Mouse (Mus musculus) CH12.LX (cell line): ENCODE measurements around the gene Fam122c. TPM values are rescaled to one million over a fixed set of nuclear protein-coding genes. Genes with fewer than 3 reads are reported as not detected.
A peak's percentile ranks its signal among the peaks of the same experiment; 100 is the strongest.

ENCODE experiments used
- DNase-seq: peaks from one replicate; pipeline ENCODE4 v3.0.0-alpha.2; 2013; ENCODE audit errors: extremely low read depth
- H3K27ac ChIP-seq: 2 replicates; pipeline ENCODE4 v1.5.1; 2012; ENCODE audit warnings: low read depth, mild to moderate bottlenecking, control low read depth, moderate library complexity; ENCODE audit not compliant: insufficient read depth
- H3K27me3 ChIP-seq: replicated peaks from 2 replicates; pipeline ENCODE3; 2012; ENCODE audit warnings: inconsistent platforms
- H3K36me3 ChIP-seq, 2 experiments: replicated peaks in 1 of 2; 2 replicates each; pipeline versions ENCODE3 to v1.6.1; 2012; ENCODE audit warnings: inconsistent platforms in 1 of 2, low read length in 1 of 2, mild to moderate bottlenecking in 1 of 2, mixed read lengths in 1 of 2, moderate library complexity in 1 of 2; ENCODE audit not compliant: control insufficient read depth in 1 of 2, insufficient read depth in 1 of 2
- H3K4me1 ChIP-seq, 2 experiments: 2 replicates each; pipeline ENCODE4 v1.6.1; 2012; ENCODE audit warnings: inconsistent platforms in 1 of 2, moderate library complexity in 1 of 2; ENCODE audit not compliant: insufficient read depth in 2 of 2, control insufficient read depth in 1 of 2
- H3K4me2 ChIP-seq: 2 replicates; pipeline ENCODE4 v1.6.1; 2012; ENCODE audit warnings: low read depth, mild to moderate bottlenecking, control low read depth; ENCODE audit not compliant: poor library complexity, insufficient read depth, severe bottlenecking
- H3K4me3 ChIP-seq, 3 experiments: fragments of 150-350 bp in 1 of 3; sonication (generic) in 1 of 3; replicated peaks in 1 of 3; 2 replicates each; pipeline versions ENCODE3 to v1.5.1; 2011 to 2012; ENCODE audit warnings: low read depth in 2 of 3, low read length in 2 of 3, mild to moderate bottlenecking in 2 of 3, moderate library complexity in 2 of 3, control low read depth in 1 of 3, improper control_type of control experiment in 1 of 3, inconsistent platforms in 1 of 3, mixed read lengths in 1 of 3; ENCODE audit not compliant: poor library complexity in 1 of 3
- H3K79me2 ChIP-seq: replicated peaks from 2 replicates; pipeline ENCODE4 v1.6.1; 2012; ENCODE audit warnings: mild to moderate bottlenecking, moderate library complexity; ENCODE audit not compliant: control insufficient read depth, poor library complexity, insufficient read depth, severe bottlenecking; ENCODE audit errors: extremely low read depth
- H3K9ac ChIP-seq: 2 replicates; pipeline ENCODE4 v1.6.1; 2012; ENCODE audit warnings: low read depth, mild to moderate bottlenecking, control low read depth, moderate library complexity; ENCODE audit not compliant: insufficient read depth
- H3K9me3 ChIP-seq: replicated peaks from 2 replicates; pipeline ENCODE3; 2012; ENCODE audit warnings: low read length, inconsistent platforms, mixed read lengths
- CHD1 ChIP-seq: IDR thresholded peaks from 2 replicates; pipeline ENCODE4 v1.6.1; 2012; ENCODE audit warnings: low read depth, low read length, improper control_type of control experiment, inconsistent platforms
- CHD2 ChIP-seq: IDR thresholded peaks from 2 replicates; pipeline ENCODE4 v1.6.1; 2011; ENCODE audit warnings: low read length, improper control_type of control experiment
- CTCF ChIP-seq, 2 experiments: IDR thresholded peaks in 1 of 2; conservative IDR thresholded peaks in 1 of 2; 2 replicates each; pipeline ENCODE4 v1.5.1; 2011 to 2012; ENCODE audit warnings: low read depth in 2 of 2, low read length in 2 of 2, improper control_type of control experiment in 1 of 2, inconsistent platforms in 1 of 2, mild to moderate bottlenecking in 1 of 2, moderate library complexity in 1 of 2
- ELF1 ChIP-seq: IDR thresholded peaks from 2 replicates; pipeline ENCODE4 v1.6.1; 2014; ENCODE audit warnings: low read depth, mild to moderate bottlenecking, inconsistent platforms, low read length, improper control_type of control experiment
- EP300 ChIP-seq: IDR thresholded peaks from 2 replicates; pipeline ENCODE4 v1.6.1; 2011; ENCODE audit warnings: low read length, improper control_type of control experiment
- ETS1 ChIP-seq: conservative IDR thresholded peaks from 2 replicates; pipeline ENCODE4 v1.6.1; 2012; ENCODE audit warnings: low read depth, mild to moderate bottlenecking, inconsistent platforms, low read length, improper control_type of control experiment, moderate library complexity
- GABPA ChIP-seq: IDR thresholded peaks from 2 replicates; pipeline ENCODE4 v1.6.1; 2012; ENCODE audit warnings: low read depth, low read length, improper control_type of control experiment, inconsistent platforms; ENCODE audit not compliant: insufficient replicate concordance
- KAT2A ChIP-seq: IDR thresholded peaks from 2 replicates; pipeline ENCODE4 v1.6.1; 2012; ENCODE audit warnings: low read length, improper control_type of control experiment, inconsistent platforms; ENCODE audit not compliant: insufficient replicate concordance
- MEF2A ChIP-seq: IDR thresholded peaks from 2 replicates; pipeline ENCODE4 v1.6.1; 2014; ENCODE audit warnings: low read depth, mild to moderate bottlenecking, inconsistent platforms, low read length, improper control_type of control experiment, borderline replicate concordance
- MXI1 ChIP-seq: IDR thresholded peaks from 2 replicates; pipeline ENCODE4 v1.6.1; 2011; ENCODE audit warnings: mild to moderate bottlenecking, low read depth, low read length, improper control_type of control experiment
- NELFE ChIP-seq: IDR thresholded peaks from 2 replicates; pipeline ENCODE4 v1.6.1; 2011; ENCODE audit warnings: low read depth, low read length, improper control_type of control experiment
- NRF1 ChIP-seq: IDR thresholded peaks from 2 replicates; pipeline ENCODE4 v1.6.1; 2014; ENCODE audit warnings: low read depth, mild to moderate bottlenecking, inconsistent platforms, low read length, improper control_type of control experiment, moderate library complexity
- PAX5 ChIP-seq: IDR thresholded peaks from 2 replicates; pipeline ENCODE4 v1.6.1; 2012; ENCODE audit warnings: low read length, inconsistent platforms, mixed read lengths
- RAD21 ChIP-seq: IDR thresholded peaks from 2 replicates; pipeline ENCODE4 v1.6.1; 2011; ENCODE audit warnings: low read depth, mild to moderate bottlenecking, low read length, improper control_type of control experiment, moderate library complexity
- SMC3 ChIP-seq: IDR thresholded peaks from 2 replicates; pipeline ENCODE4 v1.6.1; 2011; ENCODE audit warnings: low read depth, low read length, improper control_type of control experiment
- UBTF ChIP-seq: IDR thresholded peaks from 2 replicates; pipeline ENCODE4 v1.6.1; 2012; ENCODE audit warnings: low read depth, mild to moderate bottlenecking, inconsistent platforms, low read length, improper control_type of control experiment, moderate library complexity
- USF2 ChIP-seq: conservative IDR thresholded peaks from 2 replicates; pipeline ENCODE4 v1.6.1; 2011; ENCODE audit warnings: low read depth, low read length, improper control_type of control experiment
- dilution Hi-C: fragments of 300-500 bp; cut with MboI; formaldehyde crosslinking; loops from 2 replicates; pipeline ENCODE4 v1.14.3; 2020; ENCODE audit warnings: low sequenced_read_pairs; ENCODE audit not compliant: extremely low pct_unique_long_range_greater_than_20kb, extremely low pct_ligation_motif_present
- in situ Hi-C: fragments of 300-500 bp; cut with MboI; formaldehyde crosslinking; loops from 3 replicates; pipeline ENCODE4 v1.14.3; 2019; ENCODE audit warnings: low sequenced_read_pairs, low pct_ligation_motif_present, low pct_unique_long_range_greater_than_20kb, mixed read lengths
- polyA plus RNA-seq: library from polyadenylated mRNA; unstranded; fragments of >175 nt; gene quantifications from 2 replicates; pipeline ENCODE4 v1.2.1, GENCODE M21; 2012; ENCODE audit warnings: low read depth; ENCODE audit not compliant: insufficient read length
- total RNA-seq, 2 experiments: library from RNA; depleted of rRNA; stranded (reverse); fragments of 300-350 nt in 1 of 2; fragments of >200 nt in 1 of 2; gene quantifications; 2 replicates each; pipeline ENCODE4 v1.2.3; 2012 to 2014

The Fam122c gene
- total and polyA plus RNA-seq, 3 experiments, result not detected

DNA sequence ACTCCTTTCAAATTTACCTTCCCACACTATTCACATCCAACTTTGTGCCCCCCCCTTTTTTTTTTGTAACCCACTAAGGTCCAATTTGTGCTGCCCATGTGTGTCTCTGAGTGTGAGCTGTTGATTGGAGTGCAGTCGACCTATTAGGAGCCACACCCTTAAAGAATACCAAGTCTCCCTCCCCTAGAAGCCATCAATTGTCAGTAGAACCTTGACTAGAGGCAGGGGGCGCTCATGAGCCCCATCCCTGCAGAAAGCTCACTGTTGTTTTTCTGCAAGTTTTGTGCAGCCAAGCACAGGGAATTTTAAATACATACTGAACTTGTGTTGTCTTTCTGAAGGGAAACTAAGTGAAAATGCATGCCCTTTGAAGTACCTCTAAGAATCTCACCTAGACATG is 35.3 kb upstream of the Fam122c start:
- dilution Hi-C loops, result no loop called here
- H3K4me1 ChIP-seq, result no peaks in the 10 kb centered on the region
- DNase-seq, result peak; percentile 24
- no peak for TF ChIP-seq NRF1
- no peak for TF ChIP-seq MXI1
- TF ChIP-seq NELFE, result no peak
- TF ChIP-seq CTCF (conservative IDR thresholded peaks at IDR 0.05 in 1 of 2, IDR thresholded peaks at IDR 0.05 in 1 of 2; ENCODE audit: low read depth in 2 of 2, low read length in 2 of 2), result peak in 1 of 2 experiments; percentile 51; a peak in 2 of 4 replicates
- no peak for TF ChIP-seq CHD2
- TF ChIP-seq PAX5, result no peak
- TF ChIP-seq GABPA, result no peak
- no peak for TF ChIP-seq ETS1
- TF ChIP-seq SMC3, result peak; percentile 35
- TF ChIP-seq MEF2A, result no peak
- no peak for TF ChIP-seq ELF1
- no peak for TF ChIP-seq CHD1
- no peak for TF ChIP-seq KAT2A
- TF ChIP-seq, all 38 proteins: peak for 2
- Histone ChIP-seq H3K79me2 (no peaks in the 10 kb centered on the region), H3K9me3 (no peaks in the 10 kb centered on the region), H3K9ac (no peak overlapping the region), H3K27ac (no peak overlapping the region), H3K4me2 (no peak overlapping the region), H3K4me3 (no peak overlapping the region), H3K27me3 (no peaks in the 10 kb centered on the region), H3K36me3 (no peaks in the 10 kb centered on the region)
- in situ Hi-C loops, result no loop called here

DNA sequence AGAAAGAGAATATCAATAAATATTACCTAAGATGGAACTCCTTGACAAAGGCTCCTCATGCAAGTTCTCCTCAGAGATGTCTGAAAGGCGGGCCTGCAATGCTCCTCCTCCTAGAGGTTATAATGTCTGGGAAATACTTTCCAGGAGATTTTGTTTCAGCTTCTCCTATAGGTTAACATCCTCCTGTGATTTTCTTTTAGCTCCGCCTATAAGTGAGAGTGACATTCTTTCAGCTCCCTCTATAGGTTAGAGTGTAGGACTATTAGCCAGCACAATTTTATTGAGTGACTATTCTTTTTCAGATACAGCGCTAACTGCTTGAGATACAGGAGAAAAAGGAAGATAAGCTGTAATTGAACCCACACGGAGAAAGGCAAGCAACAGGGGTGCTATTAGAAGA is 33.2 kb upstream of the Fam122c start, which contains the start of gene Plac1:
Gene Plac1 (minus strand): TSS at position 101 of the 400 bp plus-strand sequence.
- Histone ChIP-seq H3K4me1 (no peaks in the 10 kb centered on the region), H3K4me3 (no peak within 1 kb of the TSS), H3K4me2 (no peak within 1 kb of the TSS), H3K79me2 (no peaks in the 10 kb centered on the region), H3K9ac (no peak within 1 kb of the TSS), H3K9me3 (no peaks in the 10 kb centered on the region), H3K27ac (no peak within 1 kb of the TSS), H3K27me3 (no peaks in the 10 kb centered on the region), H3K36me3 (peaks cover 0 to 2% of the 10 kb centered on the region in 2 experiments)
- TF ChIP-seq USF2 (no peak), RAD21 (peak; percentile 2), ELF1 (no peak), EP300 (no peak), UBTF (no peak)
- in situ Hi-C loops, result no loop called here
- DNase-seq, result no peak
- dilution Hi-C loops, result no loop called here
